Mouse (Mus musculus) urinary bladder, adult 2 months (tissue): ENCODE measurements around the gene Pde8b. TPM values are rescaled to one million over a fixed set of nuclear protein-coding genes. Genes with fewer than 3 reads are reported as not detected.
"Not testable (repeated sequence)": the region's sequence is repeated elsewhere in the genome, so short reads cannot be mapped to it uniquely, and the experiment has no call there.

Source experiments
- DNase-seq: peaks from one replicate; pipeline ENCODE4 v3.0.0; 2022; ENCODE audit warnings: low spot score
- polyA plus RNA-seq: library from polyadenylated mRNA; depleted of rRNA; stranded (reverse); fragments of >200 nt; gene quantifications from 2 replicates; pipeline ENCODE4 v1.2.3, GENCODE M21; 2012

Gene Pde8b
- polyA plus RNA-seq, 1 experiment, result 2.1 TPM

DNA sequence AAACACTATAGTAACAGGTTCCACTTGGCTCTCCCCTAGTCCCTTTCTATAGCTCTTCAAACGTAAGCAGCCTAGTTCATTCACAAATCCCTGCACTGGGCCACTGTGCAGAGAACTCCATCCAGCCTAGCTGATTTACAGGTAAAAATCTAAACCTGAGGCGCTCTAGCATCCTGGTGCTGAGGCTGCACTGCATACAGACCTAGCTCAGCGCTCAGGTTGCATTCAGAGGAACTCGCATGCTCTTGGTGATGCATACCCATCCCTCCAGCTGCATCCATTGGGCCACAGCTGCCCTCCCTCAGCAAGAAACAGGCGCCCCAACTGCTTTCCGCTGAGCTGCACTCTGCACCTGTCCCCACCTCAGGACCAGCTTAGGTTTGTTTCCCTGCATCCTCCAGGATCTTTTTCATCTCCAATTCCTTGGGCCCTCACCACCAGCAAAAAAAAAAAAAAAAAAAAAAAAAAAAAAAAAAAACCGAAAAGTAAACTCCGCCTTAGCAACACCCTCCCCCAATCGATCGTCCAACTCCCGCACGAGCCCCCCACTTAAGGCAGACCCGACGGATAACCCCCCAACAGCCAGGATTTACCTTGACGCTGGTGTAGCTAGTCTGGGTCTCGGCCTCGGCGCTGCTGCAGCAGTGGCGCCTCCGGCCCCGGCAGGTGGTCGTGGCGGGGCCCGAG lies 28.1 kb downstream of the Pde8b start:
- DNase-seq, result no peak

DNA sequence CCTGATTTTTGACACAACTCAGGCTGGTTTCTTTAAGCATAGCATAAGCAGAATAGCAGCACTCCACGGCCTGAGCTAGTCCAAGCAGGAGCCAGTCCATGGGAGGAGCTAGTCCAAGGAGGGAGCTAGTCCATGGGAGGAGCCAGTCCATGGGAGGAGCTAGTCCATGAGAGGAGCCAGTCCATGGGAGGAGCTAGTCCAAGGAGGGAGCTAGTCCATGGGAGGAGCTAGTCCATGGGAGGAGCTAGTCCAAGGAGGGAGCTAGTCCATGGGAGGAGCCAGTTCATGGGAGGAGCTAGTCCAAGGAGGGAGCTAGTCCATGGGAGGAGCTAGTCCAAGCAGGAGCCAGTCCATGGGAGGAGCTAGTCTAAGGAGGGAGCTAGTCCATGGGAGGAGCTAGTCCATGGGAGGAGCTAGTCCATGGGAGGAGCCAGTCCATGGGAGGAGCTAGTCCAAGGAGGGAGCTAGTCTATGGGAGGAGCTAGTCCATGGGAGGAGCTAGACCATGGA lies 34.4 kb downstream of the Pde8b start:
- DNase-seq, result not testable (repeated sequence)

DNA sequence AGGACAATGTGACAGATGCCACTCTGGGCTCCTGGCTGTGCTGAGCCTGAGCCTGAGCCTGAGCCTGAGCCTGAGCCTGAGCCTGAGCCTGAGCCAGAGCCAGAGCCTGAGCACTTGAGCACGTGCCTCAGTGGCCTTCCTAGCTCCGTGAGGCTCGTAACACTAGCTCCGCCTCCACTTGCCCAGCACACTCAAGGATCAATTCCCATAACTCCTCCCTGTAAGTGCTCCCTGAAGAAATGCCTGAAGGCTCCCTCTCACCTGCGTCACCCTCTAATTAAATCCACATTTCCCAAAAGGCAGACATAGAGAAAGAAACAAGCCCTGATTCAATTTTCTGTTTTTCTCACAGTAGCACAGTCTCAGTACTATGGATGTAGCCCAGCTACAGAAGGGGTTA lies 37.8 kb downstream of the Pde8b start:
- no peak for DNase-seq

DNA sequence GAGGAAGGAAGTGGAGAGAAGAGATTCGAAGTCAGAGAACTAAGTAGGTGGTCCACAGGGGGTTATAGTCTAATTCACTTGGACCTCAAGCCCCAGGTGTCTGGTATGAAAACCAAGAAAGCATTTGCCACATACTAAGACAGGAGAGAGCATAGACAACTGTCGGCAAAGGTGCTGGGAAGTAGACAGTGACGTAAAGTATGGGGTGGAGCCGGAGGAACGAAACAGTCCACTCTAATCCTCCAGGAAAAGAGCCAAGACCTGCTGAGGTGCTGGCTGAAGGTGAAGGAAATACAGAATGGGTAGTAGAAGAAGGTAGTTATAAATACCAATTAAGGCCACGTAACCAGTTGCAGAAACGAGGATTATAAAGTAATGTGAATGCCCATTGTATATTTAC lies 42.8 kb downstream of the Pde8b start:
- not testable (repeated sequence) for DNase-seq

DNA sequence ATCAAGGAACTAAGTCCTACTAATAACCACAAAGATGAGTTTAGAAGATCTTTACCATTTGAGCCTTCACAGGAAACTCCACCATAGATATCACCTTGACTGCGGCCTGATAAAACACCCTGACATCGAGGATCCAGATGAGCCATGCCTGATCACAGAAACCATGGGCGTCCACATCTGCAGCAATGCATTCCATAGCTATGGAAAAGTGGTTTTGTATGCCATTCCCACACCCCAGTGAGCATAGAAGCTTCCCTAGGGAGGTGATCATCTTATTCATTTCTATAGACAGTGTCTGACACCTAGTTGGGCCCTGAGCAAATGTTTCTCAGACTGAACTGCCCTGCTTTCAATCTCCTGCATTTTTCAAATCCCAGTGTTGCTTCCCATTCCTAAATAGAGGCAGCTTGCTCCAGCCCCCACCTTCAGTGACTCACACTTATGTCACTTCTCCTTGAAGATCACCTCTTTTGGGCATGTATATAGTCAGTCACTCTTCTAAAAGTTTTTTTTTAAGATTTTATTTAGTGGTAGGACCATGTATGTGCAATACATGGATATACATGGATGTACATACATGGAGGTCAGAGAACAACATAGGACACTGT lies 47.9 kb downstream of the Pde8b start:
- no peak for DNase-seq

GRCm38 (mm10) chr13:95200817-95201216 lies 49.3 kb downstream of the Pde8b start:
- no peak for DNase-seq

DNA sequence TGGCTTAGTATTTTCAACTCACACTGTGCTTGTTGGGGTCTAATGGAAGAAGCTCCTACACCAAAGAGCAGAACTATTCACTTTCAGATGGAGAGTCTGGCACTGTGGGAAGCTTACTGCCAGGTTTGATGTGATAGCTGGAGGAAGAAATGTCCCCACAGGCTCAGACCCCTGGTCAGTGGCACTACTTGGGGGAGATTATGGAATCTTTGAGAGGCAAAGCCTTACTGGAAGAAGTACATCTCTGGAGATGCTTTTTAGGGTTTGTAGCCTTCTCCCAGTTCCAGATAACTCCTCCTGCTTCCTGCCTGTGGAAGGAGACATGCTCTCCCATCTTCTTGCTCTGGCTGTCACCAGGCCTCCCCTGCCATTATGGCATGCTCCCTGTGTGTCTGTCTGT lies 50.1 kb downstream of the Pde8b start:
- no peak for DNase-seq

DNA sequence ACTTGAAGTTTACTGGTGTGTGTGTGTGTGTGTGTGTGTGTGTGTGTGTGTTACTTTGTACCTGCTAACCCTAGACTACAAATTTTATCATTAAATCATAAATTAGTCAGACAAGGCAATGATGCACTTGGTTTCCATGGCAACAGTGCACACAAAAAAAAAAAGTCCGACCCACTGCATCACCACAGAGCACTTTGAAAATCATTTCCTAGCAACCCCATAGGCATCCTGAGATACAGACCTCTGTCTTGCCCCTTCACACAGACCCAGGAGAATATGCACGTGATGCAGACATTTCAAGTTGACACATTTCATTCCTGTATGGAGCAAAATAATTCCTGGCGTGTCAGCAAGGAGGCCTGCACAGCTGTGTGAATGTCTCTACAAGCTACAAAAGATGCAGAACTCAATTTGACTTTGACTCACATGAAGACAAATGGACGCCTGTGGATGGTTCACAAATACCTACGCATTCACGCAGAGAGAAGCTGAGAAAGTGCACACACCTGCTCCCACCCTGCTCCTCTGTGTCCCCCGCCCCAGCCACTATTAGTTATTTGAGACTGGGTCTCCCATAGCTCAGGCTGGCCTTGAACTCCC lies 53.9 kb downstream of the Pde8b start:
- DNase-seq, result no peak

GRCm38 (mm10) chr13:95191951-95192350 lies 58.2 kb downstream of the Pde8b start:
- DNase-seq, result no peak

- DNase-seq, result no peak
Observed at GRCm38 (mm10) chr13:95189111-95189510, 61.0 kb downstream of the Pde8b start.

DNA sequence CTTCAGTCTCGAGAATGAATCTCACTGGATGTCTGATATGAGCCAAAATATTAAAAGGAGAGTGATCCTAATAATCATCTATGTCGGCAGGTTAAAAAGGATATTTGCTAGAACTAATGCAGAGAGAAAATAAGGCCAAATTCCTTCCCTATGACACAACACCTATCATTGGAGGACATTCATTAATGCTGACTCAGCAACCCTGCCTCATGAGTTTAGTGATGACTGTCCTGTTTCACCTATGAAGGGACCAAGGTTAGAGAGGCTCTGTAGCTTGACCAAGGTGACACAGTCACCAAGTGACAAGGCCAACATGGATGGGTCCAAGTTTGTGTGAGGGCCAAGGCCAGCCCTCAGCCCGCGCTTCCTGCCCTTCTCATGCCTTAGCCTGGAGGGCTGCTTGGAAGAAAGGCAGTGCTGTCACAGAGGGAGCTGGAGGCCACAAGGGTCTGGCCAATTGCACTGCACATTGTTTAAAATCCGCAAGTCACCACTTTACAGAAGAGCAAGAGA lies 62.9 kb downstream of the Pde8b start:
- DNase-seq, result no peak

DNA sequence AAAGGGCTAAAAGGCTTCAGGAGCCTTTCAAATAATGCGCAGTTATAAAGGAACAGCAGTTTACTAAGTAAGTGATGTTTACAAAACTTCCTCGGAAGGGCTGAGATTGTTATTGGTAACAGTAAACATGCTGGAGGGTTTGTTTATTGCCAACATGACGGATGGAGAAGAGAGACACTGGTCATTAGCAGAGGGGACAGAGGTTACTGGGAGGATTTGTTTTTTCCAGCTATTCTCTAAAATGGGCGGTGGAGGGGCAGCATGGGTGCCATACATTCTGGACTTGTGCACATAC lies 63.4 kb downstream of the Pde8b start:
- no peak for DNase-seq

DNA sequence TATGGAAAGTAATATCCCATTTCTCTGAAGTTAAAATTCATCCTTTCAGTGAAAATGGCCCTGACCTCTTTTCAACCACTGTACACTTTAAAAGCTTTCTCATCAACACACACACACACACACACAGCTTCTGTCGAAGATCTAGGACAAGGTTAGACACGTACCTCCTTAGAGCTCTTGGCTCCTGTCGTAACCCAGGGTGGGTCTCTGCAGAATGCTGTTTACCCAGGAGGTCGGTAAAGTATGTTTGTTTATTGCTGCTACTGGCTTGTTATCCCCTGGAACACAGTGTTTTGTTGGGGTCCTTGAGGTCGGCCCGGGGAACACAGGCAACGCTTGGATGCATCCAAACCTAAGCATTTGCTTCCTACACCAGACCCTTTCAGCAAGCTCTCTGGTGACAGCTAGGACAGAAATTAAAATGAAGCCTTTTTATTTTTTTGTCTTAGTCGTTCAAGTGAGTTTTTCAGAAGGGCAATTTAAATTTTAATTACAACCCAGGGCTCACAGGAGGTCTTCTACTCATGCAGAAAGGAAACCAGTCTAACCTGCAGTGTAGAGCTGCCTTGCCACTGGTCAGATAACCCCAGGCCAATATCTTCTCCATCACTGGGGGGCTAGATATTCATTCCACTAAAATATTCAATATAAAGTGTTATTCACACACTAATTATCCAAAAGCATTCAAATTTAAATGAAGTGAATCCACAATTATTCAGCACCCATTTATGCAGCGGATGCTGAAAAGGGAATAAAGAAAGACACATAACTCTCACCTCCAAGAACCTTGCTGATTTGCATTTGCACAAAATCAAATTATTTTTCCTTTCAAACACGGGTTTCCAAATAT lies 64.0 kb downstream of the Pde8b start:
- no peak for DNase-seq

- no peak for DNase-seq
Observed at GRCm38 (mm10) chr13:95183686-95184085, 66.5 kb downstream of the Pde8b start.

- no peak for DNase-seq
Observed at GRCm38 (mm10) chr13:95180208-95180607, 69.9 kb downstream of the Pde8b start.

- no peak for DNase-seq
Observed at GRCm38 (mm10) chr13:95177326-95177725, 72.8 kb downstream of the Pde8b start.

DNA sequence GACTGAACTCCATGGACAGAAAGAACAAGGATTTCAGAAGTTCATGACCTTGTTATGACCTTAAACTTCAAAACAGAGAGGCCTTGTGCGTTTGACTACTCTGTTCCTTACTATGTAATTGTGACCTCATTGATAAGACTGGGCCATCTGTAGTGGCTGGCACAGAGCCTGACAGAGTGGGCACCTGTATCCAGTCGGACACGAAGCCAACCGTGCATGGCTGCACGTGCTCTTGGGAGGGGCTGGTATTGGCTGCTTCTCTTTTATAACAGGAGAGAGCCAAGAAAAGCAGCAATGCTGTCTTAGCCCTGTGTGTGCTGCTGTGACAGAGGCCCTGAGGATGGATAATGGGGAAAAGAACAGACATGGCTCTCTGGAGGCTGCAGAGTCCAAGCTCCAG lies 73.7 kb downstream of the Pde8b start:
- DNase-seq, result no peak

DNA sequence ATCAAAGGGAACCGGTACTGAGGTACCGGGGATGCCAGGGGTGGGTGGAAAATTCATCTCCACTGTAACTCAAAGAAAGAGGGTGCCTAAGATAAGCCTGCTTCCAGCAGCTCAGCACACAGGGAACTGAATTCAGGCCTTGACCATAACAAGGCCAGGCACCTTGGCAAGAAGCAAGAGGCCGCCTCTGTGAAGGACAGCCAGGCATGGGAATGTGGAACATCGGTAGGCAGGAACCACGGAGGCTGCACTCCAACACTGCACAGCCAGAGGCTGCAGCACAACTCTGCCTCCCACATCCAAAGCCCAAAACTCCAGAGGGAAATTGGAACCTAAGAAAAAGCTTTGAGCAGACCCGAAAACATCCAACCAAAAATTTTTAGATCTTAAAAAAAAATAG lies 75.9 kb downstream of the Pde8b start:
- DNase-seq, result no peak

DNA sequence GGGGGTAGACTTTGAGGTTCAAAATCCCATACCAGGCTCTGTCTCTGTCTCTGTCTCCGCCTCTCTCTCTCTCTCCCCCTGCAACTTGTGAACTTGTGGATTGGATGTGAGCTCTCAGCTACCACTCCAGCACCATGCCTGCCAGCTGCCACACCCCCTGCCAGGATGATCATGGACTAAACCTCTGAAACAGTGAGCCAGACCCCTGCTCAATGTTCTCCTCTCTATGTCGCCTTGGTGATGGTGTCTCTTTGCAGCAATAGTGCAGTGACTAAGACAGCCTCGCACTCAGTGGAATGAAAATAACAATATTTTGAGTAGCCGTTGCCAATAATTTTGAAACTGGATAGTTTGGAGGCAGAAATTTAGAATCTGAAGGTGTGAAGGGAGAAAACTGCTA lies 77.8 kb downstream of the Pde8b start:
- no peak for DNase-seq

DNA sequence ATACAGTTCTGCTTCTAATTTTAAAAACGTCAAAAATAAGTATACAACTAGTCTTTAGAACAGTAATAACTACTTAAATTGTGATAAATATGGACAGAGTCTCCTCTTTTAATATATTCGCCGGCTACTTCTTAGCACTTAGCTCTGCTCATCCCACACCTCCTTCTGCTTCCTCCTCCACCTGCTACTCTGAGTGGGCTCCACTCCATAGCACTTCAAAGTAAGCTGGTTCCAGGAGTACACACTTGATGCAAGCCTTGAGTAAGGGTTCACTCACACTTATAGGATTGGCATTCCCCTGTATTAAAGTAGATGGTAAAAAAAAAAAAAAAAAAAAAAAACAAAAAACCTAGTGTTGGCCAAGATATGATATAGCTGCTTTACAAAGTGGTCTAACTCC lies 89.9 kb downstream of the Pde8b start:
- DNase-seq, result no peak

- DNase-seq, result no peak
Observed at GRCm38 (mm10) chr13:95158986-95159385, 91.2 kb downstream of the Pde8b start.

GRCm38 (mm10) chr13:95144746-95145145 lies 105.4 kb downstream of the Pde8b start:
- no peak for DNase-seq
